Mouse (Mus musculus): Measurements from ENCODE around the gene D630003M21Rik. TPM values are rescaled to one million over a fixed set of nuclear protein-coding genes. Genes with fewer than 3 reads are reported as not detected.

Gene D630003M21Rik
- polyA plus RNA-seq, 1 experiment: 2.8 TPM

GRCm38 (mm10) chr2:158146971-158147370 lies 82.1 kb downstream of the D630003M21Rik start:
- no peak overlapping the region for H3K4me3 ChIP-seq (ENCODE audit: control insufficient read depth, low read depth, low read length)
- H3K27ac ChIP-seq (ENCODE audit: control insufficient read depth, insufficient read depth, low read depth, low read length): no peak overlapping the region
- H3K4me1 ChIP-seq (ENCODE audit: control insufficient read depth, insufficient read depth, low read length): no peaks in the 10 kb centered on the region; the same call in 1 of the 2 replicates
- no peak for TF ChIP-seq CTCF (IDR thresholded peaks at IDR 0.05; ENCODE audit: control insufficient read depth, insufficient read depth, insufficient replicate concordance, low read depth, low read length)
- no peaks in the 10 kb centered on the region for H3K36me3 ChIP-seq (ENCODE audit: control insufficient read depth, insufficient read depth, low read length)
- no peaks in the 10 kb centered on the region for H3K27me3 ChIP-seq (ENCODE audit: control insufficient read depth, insufficient read depth, low read length)

- no peaks in the 10 kb centered on the region; the same call in 1 of the 2 replicates for H3K4me1 ChIP-seq (ENCODE audit: control insufficient read depth, insufficient read depth, low read length)
- peak within 1 kb of the TSS; percentile 33; the same call in 1 of the 2 replicates for H3K27ac ChIP-seq (ENCODE audit: control insufficient read depth, insufficient read depth, low read depth, low read length)
- H3K4me3 ChIP-seq (ENCODE audit: control insufficient read depth, low read depth, low read length): peak within 1 kb of the TSS; percentile 54
- H3K36me3 ChIP-seq (ENCODE audit: control insufficient read depth, insufficient read depth, low read length): no peaks in the 10 kb centered on the region
- H3K27me3 ChIP-seq (ENCODE audit: control insufficient read depth, insufficient read depth, low read length): no peaks in the 10 kb centered on the region
- TF ChIP-seq CTCF (IDR thresholded peaks at IDR 0.05; ENCODE audit: control insufficient read depth, insufficient read depth, insufficient replicate concordance, low read depth, low read length) (peak; percentile 68), POLR2A (IDR thresholded peaks at IDR 0.05; ENCODE audit: control insufficient read depth, low read depth, low read length) (peak; percentile 56)
Measured at GRCm38 (mm10) chr2:158146223-158146622, 82.8 kb downstream of the D630003M21Rik start, which contains the start of gene Tgm2. TSS of gene Tgm2 (minus strand) at chr2:158146436.

GRCm38 (mm10) chr2:158145528-158146065 lies 83.4 kb downstream of the D630003M21Rik start:
- Histone ChIP-seq H3K4me3 (ENCODE audit: control insufficient read depth, low read depth, low read length) (peak overlapping the region; percentile 54), H3K27me3 (ENCODE audit: control insufficient read depth, insufficient read depth, low read length) (no peaks in the 10 kb centered on the region), H3K4me1 (ENCODE audit: control insufficient read depth, insufficient read depth, low read length) (no peaks in the 10 kb centered on the region; the same call in 1 of the 2 replicates), H3K36me3 (ENCODE audit: control insufficient read depth, insufficient read depth, low read length) (no peaks in the 10 kb centered on the region), H3K27ac (ENCODE audit: control insufficient read depth, insufficient read depth, low read depth, low read length) (peak overlapping the region; percentile 33; the same call in 1 of the 2 replicates)
- TF ChIP-seq POLR2A (IDR thresholded peaks at IDR 0.05; ENCODE audit: control insufficient read depth, low read depth, low read length): no peak
- TF ChIP-seq CTCF (IDR thresholded peaks at IDR 0.05; ENCODE audit: control insufficient read depth, insufficient read depth, insufficient replicate concordance, low read depth, low read length): no peak

- no peaks in the 10 kb centered on the region; the same call in 1 of the 2 replicates for H3K4me1 ChIP-seq (ENCODE audit: control insufficient read depth, insufficient read depth, low read length)
- no peak overlapping the region; the same call in 1 of the 2 replicates for H3K27ac ChIP-seq (ENCODE audit: control insufficient read depth, insufficient read depth, low read depth, low read length)
- H3K4me3 ChIP-seq (ENCODE audit: control insufficient read depth, low read depth, low read length): peak overlapping the region; percentile 15
Measured at GRCm38 (mm10) chr2:158144750-158145527, 84.1 kb downstream of the D630003M21Rik start.

GRCm38 (mm10) chr2:158144263-158144662 lies 84.8 kb downstream of the D630003M21Rik start:
- Histone ChIP-seq H3K4me3 (ENCODE audit: control insufficient read depth, low read depth, low read length) (no peak overlapping the region), H3K4me1 (ENCODE audit: control insufficient read depth, insufficient read depth, low read length) (peaks cover 2% of the 10 kb centered on the region; the same call in 1 of the 2 replicates), H3K27me3 (ENCODE audit: control insufficient read depth, insufficient read depth, low read length) (no peaks in the 10 kb centered on the region), H3K27ac (ENCODE audit: control insufficient read depth, insufficient read depth, low read depth, low read length) (no peak overlapping the region), H3K36me3 (ENCODE audit: control insufficient read depth, insufficient read depth, low read length) (no peaks in the 10 kb centered on the region)
- TF ChIP-seq CTCF (IDR thresholded peaks at IDR 0.05; ENCODE audit: control insufficient read depth, insufficient read depth, insufficient replicate concordance, low read depth, low read length) (no peak), POLR2A (IDR thresholded peaks at IDR 0.05; ENCODE audit: control insufficient read depth, low read depth, low read length) (no peak)

More at GRCm38 (mm10) chr2:158144750-158145527, 84.1 kb downstream of the D630003M21Rik start:
- Histone ChIP-seq H3K27me3 (ENCODE audit: control insufficient read depth, insufficient read depth, low read length) (no peaks in the 10 kb centered on the region), H3K36me3 (ENCODE audit: control insufficient read depth, insufficient read depth, low read length) (no peaks in the 10 kb centered on the region)
- no peak for TF ChIP-seq POLR2A (IDR thresholded peaks at IDR 0.05; ENCODE audit: control insufficient read depth, low read depth, low read length)
- no peak for TF ChIP-seq CTCF (IDR thresholded peaks at IDR 0.05; ENCODE audit: control insufficient read depth, insufficient read depth, insufficient replicate concordance, low read depth, low read length)

- H3K4me3 ChIP-seq (ENCODE audit: control insufficient read depth, low read depth, low read length): no peak overlapping the region
- TF ChIP-seq POLR2A (IDR thresholded peaks at IDR 0.05; ENCODE audit: control insufficient read depth, low read depth, low read length) (no peak), CTCF (IDR thresholded peaks at IDR 0.05; ENCODE audit: control insufficient read depth, insufficient read depth, insufficient replicate concordance, low read depth, low read length) (no peak)
- no peak overlapping the region for H3K27ac ChIP-seq (ENCODE audit: control insufficient read depth, insufficient read depth, low read depth, low read length)
- H3K4me1 ChIP-seq (ENCODE audit: control insufficient read depth, insufficient read depth, low read length): peaks cover 2% of the 10 kb centered on the region; the same call in 1 of the 2 replicates
- H3K27me3 ChIP-seq (ENCODE audit: control insufficient read depth, insufficient read depth, low read length): no peaks in the 10 kb centered on the region
- H3K36me3 ChIP-seq (ENCODE audit: control insufficient read depth, insufficient read depth, low read length): no peaks in the 10 kb centered on the region
Measured at GRCm38 (mm10) chr2:158143816-158144215, 85.2 kb downstream of the D630003M21Rik start.

GRCm38 (mm10) chr2:158142981-158143380 lies 86.0 kb downstream of the D630003M21Rik start:
- Histone ChIP-seq H3K27me3 (ENCODE audit: control insufficient read depth, insufficient read depth, low read length) (no peaks in the 10 kb centered on the region), H3K27ac (ENCODE audit: control insufficient read depth, insufficient read depth, low read depth, low read length) (no peak overlapping the region), H3K4me3 (ENCODE audit: control insufficient read depth, low read depth, low read length) (no peak overlapping the region), H3K36me3 (ENCODE audit: control insufficient read depth, insufficient read depth, low read length) (no peaks in the 10 kb centered on the region), H3K4me1 (ENCODE audit: control insufficient read depth, insufficient read depth, low read length) (peaks cover 2% of the 10 kb centered on the region; the same call in 1 of the 2 replicates)
- TF ChIP-seq CTCF (IDR thresholded peaks at IDR 0.05; ENCODE audit: control insufficient read depth, insufficient read depth, insufficient replicate concordance, low read depth, low read length) (no peak), POLR2A (IDR thresholded peaks at IDR 0.05; ENCODE audit: control insufficient read depth, low read depth, low read length) (no peak)
